Mouse (Mus musculus) liver, embryonic 14.5 days (tissue): ENCODE results near the gene Crot. TPM values are rescaled to one million over a fixed set of nuclear protein-coding genes. Genes with fewer than 3 reads are reported as not detected.
"Not testable (repeated sequence)": the region's sequence is repeated elsewhere in the genome, so short reads cannot be mapped to it uniquely, and the experiment has no call there.

Experiments used
- ATAC-seq: fragments of 200-750 bp; cut with Nextera tagmentation; 2 replicates; pipeline ENCODE4 v1.8.0; 2017; ENCODE audit warnings: moderate number of reproducible peaks, mild to moderate bottlenecking, moderate library complexity; ENCODE audit not compliant: insufficient read depth
- DNase-seq, 3 experiments: peaks; one replicate each; pipeline ENCODE4 v3.0.0-alpha.2; 2012 to 2013; ENCODE audit warnings: low read depth in 3 of 3, low spot score in 3 of 3
- H3K27ac ChIP-seq: fragments of 300-500 bp; sonication (generic); 2 replicates; pipeline ENCODE4 v1.5.1; 2014; ENCODE audit warnings: moderate library complexity, mild to moderate bottlenecking, control low read depth, inconsistent platforms
- H3K27me3 ChIP-seq: fragments of 300-500 bp; sonication (generic); 2 replicates; pipeline ENCODE4 v1.6.1; 2014; ENCODE audit warnings: mild to moderate bottlenecking, low read length, moderate library complexity; ENCODE audit not compliant: control insufficient read depth, insufficient read depth
- H3K36me3 ChIP-seq: fragments of 300-500 bp; sonication (generic); replicated peaks from 2 replicates; pipeline ENCODE4 v1.6.1; 2014; ENCODE audit warnings: low read depth; ENCODE audit not compliant: control insufficient read depth, insufficient read depth
- H3K4me1 ChIP-seq, 2 experiments: fragments of 200-500 bp in 1 of 2; fragments of 300-500 bp in 1 of 2; sonication (generic) in 1 of 2; replicated peaks; 2 replicates each; pipeline ENCODE4 v1.6.1; 2012 to 2014; ENCODE audit warnings: antibody characterized with exemption in 1 of 2, inconsistent platforms in 1 of 2, low read length in 1 of 2; ENCODE audit not compliant: control insufficient read depth in 2 of 2, insufficient read depth in 2 of 2
- H3K4me2 ChIP-seq: fragments of 300-500 bp; sonication (generic); 2 replicates; pipeline ENCODE4 v1.6.1; 2014; ENCODE audit warnings: low read depth, mild to moderate bottlenecking, control low read depth, moderate library complexity
- H3K4me3 ChIP-seq, 2 experiments: fragments of 200-500 bp in 1 of 2; fragments of 300-500 bp in 1 of 2; sonication (generic) in 1 of 2; 2 replicates each; pipeline ENCODE4 v1.5.1; 2012 to 2014; ENCODE audit warnings: low read depth in 2 of 2, low read length in 2 of 2, mild to moderate bottlenecking in 2 of 2, control low read depth in 1 of 2, inconsistent platforms in 1 of 2, moderate library complexity in 1 of 2; ENCODE audit not compliant: insufficient read depth in 1 of 2
- H3K9ac ChIP-seq: fragments of 300-500 bp; sonication (generic); replicated peaks from 2 replicates; pipeline ENCODE4 v1.6.1; 2014; ENCODE audit warnings: mild to moderate bottlenecking, control low read depth, moderate library complexity
- H3K9me3 ChIP-seq: fragments of 300-500 bp; sonication (generic); 2 replicates; pipeline ENCODE4 v1.6.1; 2016; ENCODE audit warnings: low read length, mixed read lengths; ENCODE audit not compliant: control insufficient read depth
- CTCF ChIP-seq: IDR thresholded peaks from 2 replicates; pipeline ENCODE4 v1.5.1; 2016; ENCODE audit warnings: antibody characterized with exemption, low read depth, control low read depth
- EP300 ChIP-seq: IDR thresholded peaks from 2 replicates; pipeline ENCODE4 v1.6.1; 2016; ENCODE audit warnings: antibody characterized with exemption, low read depth
- WGBS: fragments of 180-500 bp; shearing (Covaris S2); extraction: QIAGEN DNeasy Blood & Tissue Kit; methylation state at CpG from one replicate; pipeline ENCODE4 v1.1.7; 2014; ENCODE audit not compliant: insufficient replicate concordance; 5-methylcytosine and 5-hydroxymethylcytosine counted together
- polyA plus RNA-seq, 2 experiments: library from polyadenylated mRNA; depleted of rRNA in 1 of 2; stranded (reverse) in 1 of 2; unstranded in 1 of 2; fragments of >200 nt; fragmentation: Nextera tagmentation in 1 of 2; extraction: Ambion mirVana in 1 of 2; gene quantifications; 2 replicates each; pipeline versions ENCODE4 v1.2.1 to v1.2.3; 2012 to 2014

Gene Crot
- polyA plus RNA-seq, 2 experiments: 19.7 to 51.6 TPM

DNA sequence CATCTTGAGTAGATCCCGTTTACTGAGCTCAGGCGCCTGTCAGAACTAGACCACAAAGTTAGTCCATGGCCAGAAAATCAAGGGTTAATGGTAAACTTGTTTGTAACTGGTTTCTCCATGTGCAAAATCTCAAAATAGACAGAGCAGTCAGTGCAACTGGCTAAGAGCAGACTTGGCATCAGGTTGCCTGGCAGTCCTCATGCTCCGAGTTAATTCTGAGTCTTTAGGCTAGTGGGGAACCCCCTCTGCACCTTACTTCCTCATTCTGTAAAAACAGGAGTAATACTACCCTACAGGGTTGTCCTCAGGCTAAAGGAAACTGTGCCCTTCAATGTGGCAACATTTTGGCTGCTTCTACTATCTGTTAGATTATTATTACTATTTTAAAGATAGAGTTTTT lies 53.3 kb downstream of the Crot start:
- no peaks in the 10 kb centered on the region for H3K9me3 ChIP-seq
- TF ChIP-seq EP300 (no peak), CTCF (no peak)

DNA sequence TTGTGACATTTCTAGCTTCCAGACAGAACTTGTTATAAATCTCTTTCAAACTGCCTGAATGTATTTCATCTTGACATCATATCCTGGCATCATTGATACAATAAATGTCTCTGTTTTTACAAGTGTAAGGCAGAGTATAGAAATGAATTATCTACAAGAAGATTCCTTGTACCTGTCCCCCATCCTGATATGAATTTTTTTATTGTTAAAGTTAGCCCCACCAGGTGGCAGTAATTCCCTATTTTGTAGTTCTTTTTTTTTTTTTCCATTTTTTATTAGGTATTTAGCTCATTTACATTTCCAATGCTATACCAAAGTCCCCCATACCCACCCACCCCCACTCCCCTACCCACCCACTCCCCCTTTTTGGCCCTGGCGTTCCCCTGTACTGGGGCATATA lies 55.9 kb downstream of the Crot start:
- not testable (repeated sequence) for ATAC-seq, H3K4me1 ChIP-seq, H3K27me3 ChIP-seq, H3K4me2 ChIP-seq, H3K4me3 ChIP-seq, H3K9me3 ChIP-seq, DNase-seq, H3K9ac ChIP-seq, H3K27ac ChIP-seq
- WGBS: no CpG with 5 or more reads among the region's 1 CpGs
- peaks cover 59% of the 10 kb centered on the region for H3K36me3 ChIP-seq

More for the DNA sequence above, 53.3 kb downstream of the Crot start:
- 60% methylated on average over 3 of the region's 3 CpGs for WGBS
- DNase-seq (no peak), ATAC-seq (no peak)
- no peak overlapping the region for H3K4me2 ChIP-seq
- no peaks in the 10 kb centered on the region for H3K27me3 ChIP-seq
- H3K9ac ChIP-seq: no peak overlapping the region
- H3K4me3 ChIP-seq: no peak overlapping the region
- H3K36me3 ChIP-seq: peaks cover 51% of the 10 kb centered on the region
- no peaks in the 10 kb centered on the region for H3K4me1 ChIP-seq
- no peak overlapping the region for H3K27ac ChIP-seq

DNA sequence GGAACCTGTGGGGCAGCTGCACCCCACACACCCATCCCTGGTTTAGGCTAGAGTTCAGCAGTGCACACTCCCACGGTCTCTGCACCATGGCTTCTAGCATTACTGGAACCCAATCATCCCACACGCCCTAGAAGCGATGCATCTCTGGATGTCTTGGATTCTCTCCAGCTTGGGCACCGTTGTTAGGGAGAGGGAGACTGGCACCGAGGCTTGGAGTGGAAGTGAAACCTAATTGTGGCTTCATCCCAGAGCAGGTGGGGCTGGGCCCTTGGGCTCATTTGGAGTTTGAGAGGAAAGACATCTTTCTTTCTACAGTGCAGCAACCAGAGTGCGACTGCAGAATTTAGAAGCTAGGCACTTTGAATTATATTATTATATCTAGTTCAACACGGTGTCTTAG lies 59.2 kb downstream of the Crot start:
- Histone ChIP-seq H3K27me3 (no peaks in the 10 kb centered on the region), H3K27ac (no peak overlapping the region), H3K9ac (no peak overlapping the region), H3K4me2 (no peak overlapping the region), H3K36me3 (peaks cover 77% of the 10 kb centered on the region), H3K4me3 (no peak overlapping the region), H3K4me1 (no peaks in the 10 kb centered on the region), H3K9me3 (no peaks in the 10 kb centered on the region)
- no peak for TF ChIP-seq EP300
- no peak for TF ChIP-seq CTCF
- DNase-seq: no peak
- WGBS: 80% methylated on average over 7 of the region's 7 CpGs
- ATAC-seq: no peak

DNA sequence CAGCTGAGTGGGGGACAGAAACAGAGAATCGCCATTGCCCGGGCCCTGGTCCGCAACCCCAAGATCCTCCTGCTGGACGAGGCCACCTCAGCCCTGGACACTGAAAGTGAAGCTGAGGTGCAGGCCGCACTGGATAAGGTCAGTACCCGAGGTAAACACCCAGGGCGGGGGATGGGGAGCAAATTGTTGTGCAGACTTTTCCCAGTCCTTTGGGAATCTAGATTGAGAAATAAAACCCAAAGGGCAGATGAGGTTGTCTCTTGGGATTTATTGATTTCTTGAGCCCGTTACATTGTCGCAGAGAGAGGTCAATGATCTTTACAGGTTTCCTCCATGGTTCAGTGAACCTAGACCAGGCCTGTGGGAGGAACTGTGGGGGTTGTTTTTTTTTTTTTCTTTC lies 68.7 kb downstream of the Crot start:
- Histone ChIP-seq H3K27me3 (no peaks in the 10 kb centered on the region), H3K9me3 (no peaks in the 10 kb centered on the region), H3K36me3 (peaks cover 64% of the 10 kb centered on the region), H3K4me2 (no peak overlapping the region), H3K4me1 (no peaks in the 10 kb centered on the region; a peak in 1 of 4 replicates), H3K4me3 (no peak overlapping the region), H3K27ac (no peak overlapping the region), H3K9ac (no peak overlapping the region)
- DNase-seq (no peak), ATAC-seq (0 out of 2 replicates have a peak, but pooled peaks have one; percentile 39)
- 81% methylated on average over 9 of the region's 9 CpGs for WGBS
- TF ChIP-seq CTCF (no peak), EP300 (no peak)

DNA sequence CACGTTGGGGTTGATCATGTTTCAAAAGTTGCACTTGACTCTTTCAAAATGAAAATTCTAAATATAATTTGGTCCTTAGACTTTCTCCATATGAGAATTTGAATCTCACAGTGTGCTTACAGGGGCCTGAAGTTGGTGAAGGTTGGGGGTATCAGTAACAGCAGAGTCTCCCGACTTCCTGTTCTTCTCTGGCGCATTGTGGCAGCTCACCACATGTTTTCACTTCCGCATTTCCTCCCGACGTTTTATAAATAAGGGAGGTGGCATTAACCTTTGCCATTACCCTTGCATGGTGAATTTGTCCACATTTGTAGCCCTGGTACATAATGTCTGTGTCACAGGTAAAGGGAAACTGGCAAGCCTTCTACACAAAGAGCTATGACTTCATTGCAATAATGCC lies 80.1 kb downstream of the Crot start:
- TF ChIP-seq EP300 (no peak), CTCF (no peak)
- Histone ChIP-seq H3K4me3 (no peak overlapping the region), H3K4me1 (no peaks in the 10 kb centered on the region), H3K27ac (no peak overlapping the region), H3K9me3 (no peaks in the 10 kb centered on the region), H3K9ac (no peak overlapping the region), H3K27me3 (no peaks in the 10 kb centered on the region), H3K36me3 (peaks cover 55% of the 10 kb centered on the region), H3K4me2 (no peak overlapping the region)
- ATAC-seq: no peak
- WGBS: 23% methylated on average over 6 of the region's 6 CpGs
- DNase-seq: peak in 1 of 3 experiments; percentile 14

DNA sequence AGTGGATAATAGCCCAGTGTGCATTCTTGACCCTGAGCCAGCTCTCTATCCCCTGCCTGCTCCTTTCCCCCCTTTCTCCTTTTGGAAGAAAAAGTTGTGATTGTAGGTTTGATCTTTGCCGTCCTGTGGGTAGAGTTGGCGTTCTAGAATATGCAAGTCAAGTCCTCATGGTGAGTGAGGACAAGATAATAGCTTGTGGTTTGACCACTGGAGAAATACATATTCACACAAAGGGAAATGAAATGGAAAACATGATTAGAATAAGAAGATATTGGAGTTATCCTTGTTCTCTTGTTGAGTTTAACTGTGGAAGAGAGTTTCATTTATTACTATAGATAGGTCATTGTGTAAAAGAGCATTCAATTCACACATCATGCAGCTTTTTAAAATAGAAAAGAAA lies 80.7 kb downstream of the Crot start:
- Histone ChIP-seq H3K4me1 (no peaks in the 10 kb centered on the region), H3K9ac (no peak overlapping the region), H3K27ac (no peak overlapping the region), H3K27me3 (no peaks in the 10 kb centered on the region), H3K9me3 (no peaks in the 10 kb centered on the region), H3K4me3 (no peak overlapping the region), H3K36me3 (peaks cover 58% of the 10 kb centered on the region), H3K4me2 (no peak overlapping the region)
- no peak for ATAC-seq
- no peak for TF ChIP-seq CTCF
- TF ChIP-seq EP300: no peak
- no peak for DNase-seq
- 23% methylated on average over 2 of the region's 2 CpGs for WGBS

Other genes starting within 250 kb of the Crot start
- 0.20 and 0.22 TPM in 2 replicates for gene Abcb1b, start 199.2 kb downstream of the Crot start, polyA plus RNA-seq (2012; rRNA removed)
- 0.84 and 0.87 TPM in 2 replicates for gene Abcb1b, start 199.2 kb downstream of the Crot start, polyA plus RNA-seq (2014; fragmentation: Nextera tagmentation; extraction: Ambion mirVana)
- 15.7 and 25.1 TPM in 2 replicates for gene Abcb4, start 103.6 kb downstream of the Crot start, polyA plus RNA-seq (2012; rRNA removed)
- 27.1 and 31.8 TPM in 2 replicates for gene Abcb4, start 103.6 kb downstream of the Crot start, polyA plus RNA-seq (2014; fragmentation: Nextera tagmentation; extraction: Ambion mirVana)
- 3.1 and 4.2 TPM in 2 replicates for gene Tmem243, start 103.3 kb upstream of the Crot start, polyA plus RNA-seq (2012; rRNA removed)
- gene Tmem243, start 103.3 kb upstream of the Crot start, polyA plus RNA-seq (2014; fragmentation: Nextera tagmentation; extraction: Ambion mirVana): 10.6 and 11.3 TPM in 2 replicates
- 8.0 and 10.8 TPM in 2 replicates for gene Dmtf1, start 164.5 kb upstream of the Crot start, polyA plus RNA-seq (2012; rRNA removed)
- 9.5 and 10.7 TPM in 2 replicates for gene Dmtf1, start 164.5 kb upstream of the Crot start, polyA plus RNA-seq (2014; fragmentation: Nextera tagmentation; extraction: Ambion mirVana)